Mouse (Mus musculus) stomach, embryonic 16.5 days (tissue): Measurements from ENCODE around the gene Arhgef28. TPM values are rescaled to one million over a fixed set of nuclear protein-coding genes. Genes with fewer than 3 reads are reported as not detected.

Source experiments
- ATAC-seq: fragments of 200-750 bp; cut with Nextera tagmentation; 2 replicates; pipeline ENCODE4 v1.8.0; 2017; ENCODE audit warnings: moderate number of reproducible peaks, moderate TSS enrichment; ENCODE audit not compliant: insufficient read depth, low FRiP score
- H3K27ac ChIP-seq: fragments of 300-500 bp; sonication (generic); 2 replicates; pipeline ENCODE4 v1.5.1; 2014; ENCODE audit warnings: low read length
- H3K27me3 ChIP-seq: fragments of 300-500 bp; sonication (generic); 2 replicates; pipeline ENCODE4 v1.6.1; 2014; ENCODE audit warnings: low read length, control low read depth, mixed read lengths; ENCODE audit not compliant: control insufficient read depth, insufficient read depth
- H3K36me3 ChIP-seq: fragments of 300-500 bp; sonication (generic); 2 replicates; pipeline ENCODE4 v1.6.1; 2014; ENCODE audit warnings: low read length; ENCODE audit not compliant: control insufficient read depth, insufficient read depth
- H3K4me1 ChIP-seq: fragments of 300-500 bp; sonication (generic); 2 replicates; pipeline ENCODE4 v1.6.1; 2014; ENCODE audit warnings: low read length, control low read depth, mixed read lengths; ENCODE audit not compliant: control insufficient read depth, insufficient read depth
- H3K4me2 ChIP-seq: fragments of 300-500 bp; sonication (generic); 2 replicates; pipeline ENCODE4 v1.6.1; 2014; ENCODE audit warnings: low read depth, low read length, mixed read lengths
- H3K4me3 ChIP-seq: fragments of 300-500 bp; sonication (generic); replicated peaks from 2 replicates; pipeline ENCODE4 v1.5.1; 2014; ENCODE audit warnings: mild to moderate bottlenecking, low read length
- H3K9ac ChIP-seq: fragments of 300-500 bp; sonication (generic); 2 replicates; pipeline ENCODE4 v1.6.1; 2014; ENCODE audit warnings: low read length
- H3K9me3 ChIP-seq: fragments of 300-500 bp; sonication (generic); replicated peaks from 2 replicates; pipeline ENCODE4 v1.6.1; 2016; ENCODE audit warnings: low read length, control low read depth; ENCODE audit not compliant: control insufficient read depth
- WGBS: fragments of 180-500 bp; shearing (Covaris S2); extraction: QIAGEN DNeasy Blood & Tissue Kit; methylation state at CpG from one replicate; pipeline ENCODE4 v1.1.7; 2014; 5-methylcytosine and 5-hydroxymethylcytosine counted together
- polyA plus RNA-seq: library from polyadenylated mRNA; unstranded; fragments of >200 nt; fragmentation: Nextera tagmentation; extraction: Ambion mirVana; gene quantifications from 2 replicates; pipeline ENCODE4 v1.2.1, GENCODE M21; 2015

Arhgef28 gene
- polyA plus RNA-seq, 1 experiment from 2014 or later: 26.6 TPM

DNA sequence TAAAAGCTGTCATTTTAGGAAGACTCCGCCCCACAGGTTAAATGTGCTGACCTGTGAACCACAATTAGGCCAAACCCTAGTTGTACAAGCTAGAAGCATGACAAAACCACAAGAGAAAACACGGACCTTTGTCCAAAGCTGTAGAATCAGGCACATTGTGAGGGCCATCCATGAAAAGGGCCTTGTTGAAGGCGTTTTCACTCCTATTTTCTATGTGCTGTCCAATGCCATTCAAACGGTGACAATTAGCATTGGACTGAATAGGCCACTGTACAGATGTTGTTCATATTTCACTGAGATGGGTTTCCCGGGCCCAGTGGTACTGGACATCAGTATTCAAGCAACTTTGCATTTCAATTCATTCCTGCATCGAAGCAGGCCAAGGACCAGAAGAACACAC is 33.2 kb downstream of the Arhgef28 start:
- Histone ChIP-seq H3K9me3 (no peaks in the 10 kb centered on the region), H3K27me3 (no peaks in the 10 kb centered on the region), H3K4me1 (no peaks in the 10 kb centered on the region), H3K9ac (no peak overlapping the region), H3K27ac (no peak overlapping the region), H3K4me3 (no peak overlapping the region), H3K36me3 (no peaks in the 10 kb centered on the region), H3K4me2 (no peak overlapping the region)
- ATAC-seq: no peak
- WGBS: 86% methylated on average over 6 of the region's 6 CpGs

DNA sequence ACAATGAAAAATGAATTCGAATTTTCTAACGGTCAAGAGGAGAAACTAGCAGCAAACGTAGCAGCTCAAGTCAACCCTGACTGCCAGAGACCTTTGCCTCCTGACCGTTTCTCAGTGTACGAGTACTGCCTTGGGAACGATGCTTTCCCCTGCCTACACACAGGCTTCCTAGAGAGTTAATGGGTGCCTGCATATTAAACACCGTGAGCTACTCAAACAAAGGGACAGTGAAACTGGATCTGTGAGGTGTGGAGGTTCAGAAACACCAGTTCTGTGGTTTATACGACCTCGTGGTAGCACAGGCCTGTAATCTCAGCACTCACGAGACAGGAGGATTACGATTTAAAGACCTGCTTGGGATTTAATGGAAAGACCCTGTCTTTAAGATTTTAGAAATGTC is 33.9 kb downstream of the Arhgef28 start:
- ATAC-seq: peak; percentile 27; the same call in 1 of the 2 replicates
- Histone ChIP-seq H3K27me3 (no peaks in the 10 kb centered on the region), H3K27ac (no peak overlapping the region), H3K4me3 (no peak overlapping the region), H3K4me1 (no peaks in the 10 kb centered on the region), H3K9me3 (no peaks in the 10 kb centered on the region), H3K9ac (no peak overlapping the region), H3K36me3 (no peaks in the 10 kb centered on the region), H3K4me2 (no peak overlapping the region)
- WGBS: 57% methylated on average over 11 of the region's 11 CpGs

DNA sequence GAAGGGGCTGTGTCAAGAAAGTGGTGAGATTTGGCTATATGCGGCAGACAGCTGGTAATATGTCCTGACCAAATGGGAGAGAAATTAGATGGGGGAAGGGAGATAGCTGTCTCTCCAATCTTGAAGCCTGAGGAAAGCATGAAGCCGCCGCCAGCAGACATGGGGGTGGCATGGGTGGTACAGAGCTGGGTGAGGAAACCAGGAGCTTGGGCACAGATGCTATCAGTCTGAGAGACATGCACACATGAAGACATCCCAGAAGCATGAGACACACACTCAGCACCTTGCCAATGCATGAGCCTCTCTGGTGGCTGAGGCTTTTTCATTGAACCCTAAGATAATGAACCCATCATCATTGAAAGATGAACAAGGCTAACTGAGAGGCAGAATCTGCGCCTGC is 34.5 kb downstream of the Arhgef28 start:
- no peaks in the 10 kb centered on the region for H3K9me3 ChIP-seq
- no peaks in the 10 kb centered on the region for H3K27me3 ChIP-seq
- no peaks in the 10 kb centered on the region for H3K4me1 ChIP-seq
- H3K36me3 ChIP-seq: no peaks in the 10 kb centered on the region
- ATAC-seq: no peak
- H3K9ac ChIP-seq: no peak overlapping the region
- 93% methylated on average over 4 of the region's 4 CpGs for WGBS
- no peak overlapping the region for H3K4me2 ChIP-seq
- no peak overlapping the region for H3K4me3 ChIP-seq
- H3K27ac ChIP-seq: no peak overlapping the region

DNA sequence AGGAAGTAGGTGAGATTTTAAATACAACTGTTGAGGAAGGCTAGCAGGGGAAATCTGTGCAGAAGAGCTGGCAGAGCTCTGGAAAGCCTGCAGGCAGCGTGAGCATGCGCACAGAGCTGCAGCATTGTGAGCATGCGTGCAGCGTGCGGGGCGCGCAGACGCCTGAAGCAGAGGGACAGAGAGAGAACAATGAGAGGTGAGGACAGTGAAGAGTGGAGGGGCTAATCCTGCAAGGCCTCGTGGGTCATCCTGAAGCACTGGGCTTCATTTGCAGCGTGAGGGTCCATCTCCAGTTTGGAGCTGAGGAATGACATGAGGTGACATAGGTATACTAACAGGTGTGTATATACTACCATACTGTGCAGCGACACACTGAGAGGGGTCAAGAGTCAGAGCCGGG is 35.0 kb downstream of the Arhgef28 start:
- no peak overlapping the region for H3K9ac ChIP-seq
- 89% methylated on average over 12 of the region's 12 CpGs for WGBS

DNA sequence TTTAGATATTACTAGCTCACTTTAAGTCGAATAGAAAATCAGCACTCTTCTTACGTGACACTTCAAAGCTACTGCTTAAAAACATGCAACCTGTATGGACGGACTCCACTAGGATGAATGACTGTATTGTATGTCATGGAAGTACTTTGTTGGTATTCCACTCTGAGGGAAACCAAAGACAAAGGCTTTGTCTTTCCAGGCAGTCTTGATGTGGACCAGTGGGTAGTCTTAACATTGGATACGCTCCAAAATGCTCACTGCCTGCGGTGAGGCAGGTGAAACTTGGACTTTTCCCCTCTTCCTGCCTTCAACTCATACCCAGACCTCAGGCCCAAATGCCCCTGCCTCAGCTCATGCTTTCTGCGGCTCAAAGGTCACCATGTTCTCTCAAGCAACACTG is 41.4 kb downstream of the Arhgef28 start:
- Histone ChIP-seq H3K4me2 (no peak overlapping the region), H3K4me3 (no peak overlapping the region), H3K27ac (no peak overlapping the region), H3K36me3 (no peaks in the 10 kb centered on the region), H3K9me3 (no peaks in the 10 kb centered on the region), H3K9ac (no peak overlapping the region), H3K4me1 (peaks cover 4% of the 10 kb centered on the region; the same call in 1 of the 2 replicates), H3K27me3 (no peaks in the 10 kb centered on the region)
- 82% methylated on average over 6 of the region's 6 CpGs for WGBS
- no peak for ATAC-seq

More for the DNA sequence above, 35.0 kb downstream of the Arhgef28 start:
- Histone ChIP-seq H3K9me3 (no peaks in the 10 kb centered on the region), H3K36me3 (no peaks in the 10 kb centered on the region), H3K4me1 (no peaks in the 10 kb centered on the region), H3K27me3 (no peaks in the 10 kb centered on the region), H3K27ac (no peak overlapping the region), H3K4me2 (no peak overlapping the region), H3K4me3 (no peak overlapping the region)
- no peak for ATAC-seq

DNA sequence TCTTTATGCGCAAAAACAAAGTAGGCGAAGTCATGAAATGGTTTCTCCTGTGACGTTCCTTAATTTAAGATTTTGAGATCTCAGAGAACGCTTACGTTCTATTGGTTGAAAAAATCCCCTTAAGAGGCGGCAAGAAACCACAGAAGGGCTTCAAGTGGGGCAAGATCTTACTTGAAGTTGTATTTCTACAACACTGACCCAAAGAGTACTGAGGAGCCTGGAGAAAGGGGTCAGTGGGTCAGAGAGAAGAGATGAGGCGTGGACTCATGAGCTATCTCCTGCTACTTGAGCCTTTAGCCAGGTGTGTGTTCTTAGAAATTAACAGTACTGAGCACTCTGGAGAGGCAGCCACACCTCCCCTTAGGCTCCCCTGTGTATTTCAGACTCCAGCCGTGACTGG is 44.7 kb downstream of the Arhgef28 start:
- Histone ChIP-seq H3K27ac (no peak overlapping the region), H3K9ac (no peak overlapping the region), H3K4me3 (no peak overlapping the region), H3K27me3 (no peaks in the 10 kb centered on the region), H3K4me1 (peaks cover 4% of the 10 kb centered on the region; the same call in 1 of the 2 replicates), H3K4me2 (no peak overlapping the region), H3K36me3 (no peaks in the 10 kb centered on the region), H3K9me3 (no peaks in the 10 kb centered on the region)
- no peak for ATAC-seq
- 89% methylated on average over 8 of the region's 8 CpGs for WGBS

DNA sequence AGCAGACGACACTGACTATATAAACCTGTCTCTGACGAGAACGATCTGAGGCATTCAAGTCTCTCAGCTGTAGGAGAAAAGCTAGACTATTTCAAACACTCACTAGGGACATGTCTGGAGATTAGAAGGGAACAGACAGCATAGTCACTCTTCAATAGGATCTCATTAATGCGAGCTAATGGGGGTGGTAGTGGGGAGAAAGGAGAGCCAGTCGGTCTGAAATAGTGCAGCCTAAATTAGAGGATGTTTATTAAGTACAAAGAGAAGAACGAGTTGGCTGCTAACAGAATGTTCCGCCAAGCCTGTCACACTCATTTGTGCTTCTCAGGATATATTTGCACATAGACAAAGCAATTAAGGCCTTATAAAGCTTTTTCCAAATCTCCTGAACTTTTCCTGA is 49.6 kb downstream of the Arhgef28 start:
- WGBS: 62% methylated on average over 7 of the region's 7 CpGs
- H3K27me3 ChIP-seq: no peaks in the 10 kb centered on the region

DNA sequence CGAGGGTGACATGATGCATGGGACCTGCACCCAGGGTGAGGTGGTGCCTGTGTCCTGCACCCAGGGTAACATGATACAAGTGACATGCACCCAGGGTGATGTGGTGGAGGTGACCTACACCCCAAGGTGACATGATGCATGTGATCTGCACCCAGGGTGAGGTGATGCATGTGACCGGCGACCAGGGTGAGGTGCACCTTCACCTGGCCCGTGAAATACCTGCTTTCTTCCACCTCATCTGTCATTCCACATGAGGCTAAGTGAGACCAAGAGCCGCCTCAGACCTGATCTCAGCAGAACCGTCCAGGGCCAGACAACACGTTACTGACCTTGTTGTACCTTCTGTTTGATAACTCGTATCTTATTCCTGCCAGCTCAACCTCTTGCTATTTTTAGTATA is 53.5 kb downstream of the Arhgef28 start:
- 76% methylated on average over 8 of the region's 8 CpGs for WGBS
- no peak overlapping the region for H3K4me3 ChIP-seq
- no peak overlapping the region for H3K27ac ChIP-seq
- no peaks in the 10 kb centered on the region for H3K27me3 ChIP-seq
- H3K9ac ChIP-seq: no peak overlapping the region
- ATAC-seq: no peak
- no peaks in the 10 kb centered on the region for H3K4me1 ChIP-seq
- H3K36me3 ChIP-seq: no peaks in the 10 kb centered on the region
- H3K4me2 ChIP-seq: no peak overlapping the region
- no peaks in the 10 kb centered on the region for H3K9me3 ChIP-seq

More for the DNA sequence above, 49.6 kb downstream of the Arhgef28 start:
- no peaks in the 10 kb centered on the region for H3K9me3 ChIP-seq
- no peak for ATAC-seq
- H3K4me1 ChIP-seq: no peaks in the 10 kb centered on the region
- H3K4me2 ChIP-seq: no peak overlapping the region
- no peak overlapping the region for H3K27ac ChIP-seq
- H3K9ac ChIP-seq: no peak overlapping the region
- H3K4me3 ChIP-seq: no peak overlapping the region
- no peaks in the 10 kb centered on the region for H3K36me3 ChIP-seq

DNA sequence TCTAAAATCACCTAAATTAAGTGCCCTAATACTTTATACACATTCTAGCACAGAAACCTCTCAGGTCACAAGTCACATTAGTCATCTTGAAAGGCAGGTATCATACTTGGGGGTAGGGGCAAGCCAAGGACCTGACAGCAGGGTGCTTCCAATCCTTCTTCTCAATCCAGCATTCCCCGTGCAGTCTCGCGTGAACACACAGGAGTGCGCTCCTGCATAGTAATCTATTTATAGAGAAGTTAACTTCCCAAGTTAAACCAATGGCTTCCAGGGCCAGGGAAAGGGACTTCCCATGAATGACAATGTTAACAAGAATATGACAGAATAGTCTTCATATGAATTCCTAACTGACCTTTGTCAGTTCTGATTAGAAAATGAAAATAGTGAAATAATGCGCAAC is 58.7 kb downstream of the Arhgef28 start:
- ATAC-seq: no peak
- H3K36me3 ChIP-seq: no peaks in the 10 kb centered on the region
- no peak overlapping the region for H3K9ac ChIP-seq
- H3K9me3 ChIP-seq: no peaks in the 10 kb centered on the region
- H3K27ac ChIP-seq: no peak overlapping the region
- H3K4me3 ChIP-seq: no peak overlapping the region
- H3K4me1 ChIP-seq: no peaks in the 10 kb centered on the region
- H3K27me3 ChIP-seq: no peaks in the 10 kb centered on the region
- WGBS: 70% methylated on average over 5 of the region's 5 CpGs
- H3K4me2 ChIP-seq: no peak overlapping the region
